Mouse (Mus musculus): ENCODE measurements at regions not wholly inside any gene's neighbourhood (a gene's known extent, or its start where the extent isn't known, plus 50 kb on each side); places are given as distances from the start of the nearest gene placed in this dataset.

- TF ChIP-seq CTCF (IDR thresholded peaks at IDR 0.05; ENCODE audit: low read depth) = no peak
- TF ChIP-seq EP300 (IDR thresholded peaks at IDR 0.05; ENCODE audit: low read depth) = no peak
These were observed 312.7 kb downstream of the Plekhb2 start for GRCm38 (mm10) chr1:35162506-35162905.

All from heart, postnatal 0 days (tissue).